Mouse (Mus musculus): ENCODE results near the gene Grhl3. TPM values are rescaled to one million over a fixed set of nuclear protein-coding genes. Genes with fewer than 3 reads are reported as not detected.
A peak's percentile ranks its signal among the peaks of the same experiment; 100 is the strongest.

The Grhl3 gene
- polyA plus RNA-seq, 1 experiment from 2014 or later: 37.0 TPM

DNA sequence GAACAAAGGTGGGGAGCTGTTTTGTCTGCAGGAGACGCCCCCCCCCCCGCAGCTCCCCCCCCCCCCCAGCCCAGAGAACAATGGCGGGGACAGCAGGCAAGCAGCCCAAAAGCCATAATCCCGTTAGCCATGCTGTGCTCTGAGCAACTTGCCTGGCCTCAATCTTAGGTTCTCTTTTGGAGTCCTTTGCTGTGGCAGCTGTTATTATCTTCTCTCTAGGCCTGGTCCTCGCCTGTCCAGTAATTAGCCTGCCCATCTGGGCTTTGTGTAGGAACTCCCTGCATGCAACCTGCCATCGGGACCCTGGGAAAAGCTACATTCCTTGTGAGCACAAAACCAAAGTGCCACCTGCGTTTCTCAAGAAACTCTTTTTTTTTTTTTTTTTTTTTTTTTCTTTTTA, 49.5 kb downstream of the Grhl3 start:
- WGBS: 13% methylated on average over 6 of the region's 7 CpGs

GRCm38 (mm10) chr4:135520421-135520820, 53.0 kb downstream of the Grhl3 start:
- Histone ChIP-seq H3K9ac (no peak overlapping the region), H3K9me3 (no peaks in the 10 kb centered on the region), H3K4me1 (no peaks in the 10 kb centered on the region), H3K27me3 (replicated peaks) (no peaks in the 10 kb centered on the region; the same call in 1 of the 2 replicates), H3K4me3 (replicated peaks) (no peak overlapping the region), H3K4me2 (no peak overlapping the region), H3K27ac (no peak overlapping the region), H3K36me3 (no peaks in the 10 kb centered on the region)
- no peak for ATAC-seq (ENCODE audit: insufficient read depth, low FRiP score, low read depth)
- 63% methylated on average over 9 of the region's 9 CpGs for WGBS

More for the DNA sequence above, 49.5 kb downstream of the Grhl3 start:
- H3K27ac ChIP-seq: 0 out of 2 replicates have a peak overlapping the region, but pooled peaks have one; percentile 4
- ATAC-seq (ENCODE audit: insufficient read depth, low FRiP score, low read depth): no peak
- H3K36me3 ChIP-seq: no peaks in the 10 kb centered on the region
- H3K4me1 ChIP-seq: no peaks in the 10 kb centered on the region
- H3K9me3 ChIP-seq: no peaks in the 10 kb centered on the region
- H3K4me3 ChIP-seq (replicated peaks): no peak overlapping the region
- H3K4me2 ChIP-seq: no peak overlapping the region
- no peaks in the 10 kb centered on the region; the same call in 1 of the 2 replicates for H3K27me3 ChIP-seq (replicated peaks)
- no peak overlapping the region for H3K9ac ChIP-seq

DNA sequence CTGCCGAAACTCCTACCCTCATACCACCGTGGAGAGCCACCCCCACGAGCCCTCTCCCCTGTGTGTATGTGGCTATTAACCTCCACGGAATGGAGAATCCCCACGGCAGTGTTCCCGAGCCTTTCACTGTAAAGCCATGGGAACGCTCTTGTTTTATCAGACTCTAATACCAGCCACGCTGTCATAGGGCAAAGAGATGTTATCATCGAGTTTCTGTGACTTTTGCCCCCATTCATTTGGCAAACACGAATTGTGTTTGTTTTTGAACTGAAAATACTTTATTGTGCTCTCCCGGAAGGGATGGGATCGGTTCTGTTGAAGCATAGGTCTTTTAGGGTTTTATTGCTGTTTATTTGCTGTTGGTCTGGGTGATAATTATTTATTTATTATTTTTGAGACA, 55.3 kb downstream of the Grhl3 start:
- H3K27me3 ChIP-seq (replicated peaks): no peaks in the 10 kb centered on the region
- ATAC-seq (ENCODE audit: insufficient read depth, low FRiP score, low read depth): no peak
- no peak overlapping the region for H3K4me2 ChIP-seq
- H3K36me3 ChIP-seq: no peaks in the 10 kb centered on the region
- H3K9me3 ChIP-seq: no peaks in the 10 kb centered on the region
- no peak overlapping the region for H3K4me3 ChIP-seq (replicated peaks)
- H3K4me1 ChIP-seq: no peaks in the 10 kb centered on the region
- 68% methylated on average over 12 of the region's 12 CpGs for WGBS
- no peak overlapping the region for H3K9ac ChIP-seq
- H3K27ac ChIP-seq: no peak overlapping the region; the same call in 1 of the 2 replicates

DNA sequence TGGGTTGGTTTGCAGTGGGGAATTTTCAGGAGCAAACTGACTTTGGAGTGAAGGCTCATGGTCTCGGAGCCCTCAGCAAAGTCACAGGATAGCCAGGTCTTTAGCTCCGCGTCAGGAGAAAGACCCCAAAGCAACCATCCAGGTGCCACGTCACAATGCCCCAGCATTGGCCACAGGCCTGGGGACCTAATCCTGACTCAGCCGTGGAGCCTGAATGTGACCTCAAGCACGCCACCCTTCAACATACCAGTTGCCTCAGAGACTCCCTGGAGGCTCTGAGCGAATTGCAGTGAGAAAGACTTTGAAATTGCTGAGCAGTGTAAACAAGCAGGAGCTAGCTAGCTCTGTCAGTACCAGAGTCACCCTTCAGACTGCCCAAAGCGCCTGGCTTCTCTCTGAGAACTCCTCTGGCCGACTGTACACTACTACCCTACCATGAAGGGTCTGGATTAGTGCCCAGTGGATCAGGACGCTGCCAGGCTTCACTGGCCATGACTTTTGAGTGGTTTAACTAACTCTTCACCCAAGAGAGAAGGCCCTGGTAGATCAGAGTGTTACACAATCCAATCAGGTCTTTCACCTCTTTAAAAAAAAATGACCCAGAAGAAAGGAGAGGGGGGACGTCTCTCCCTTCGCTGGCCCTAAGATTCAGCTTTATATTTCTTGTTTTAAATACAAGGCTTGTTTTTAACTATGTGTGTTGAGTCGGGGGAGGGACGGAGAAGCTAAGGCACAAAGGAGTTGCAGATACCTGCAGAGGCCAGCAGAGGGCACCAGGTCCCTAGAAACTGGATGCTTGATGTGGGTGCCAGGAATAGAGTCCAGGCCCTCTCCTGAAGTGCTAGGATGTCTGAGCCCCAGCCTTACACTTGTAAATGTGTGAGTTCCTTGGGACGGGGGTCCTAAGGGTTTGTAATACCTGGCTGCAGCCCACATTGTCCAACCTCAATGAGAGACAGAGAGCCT, 56.8 kb downstream of the Grhl3 start:
- Histone ChIP-seq H3K9ac (no peak overlapping the region), H3K4me2 (no peak overlapping the region), H3K4me3 (replicated peaks) (no peak overlapping the region), H3K27me3 (replicated peaks) (no peaks in the 10 kb centered on the region), H3K36me3 (no peaks in the 10 kb centered on the region), H3K27ac (peak overlapping the region; percentile 54), H3K4me1 (no peaks in the 10 kb centered on the region), H3K9me3 (no peaks in the 10 kb centered on the region)
- ATAC-seq (ENCODE audit: insufficient read depth, low FRiP score, low read depth): no peak
- WGBS: 52% methylated on average over 15 of the region's 15 CpGs

DNA sequence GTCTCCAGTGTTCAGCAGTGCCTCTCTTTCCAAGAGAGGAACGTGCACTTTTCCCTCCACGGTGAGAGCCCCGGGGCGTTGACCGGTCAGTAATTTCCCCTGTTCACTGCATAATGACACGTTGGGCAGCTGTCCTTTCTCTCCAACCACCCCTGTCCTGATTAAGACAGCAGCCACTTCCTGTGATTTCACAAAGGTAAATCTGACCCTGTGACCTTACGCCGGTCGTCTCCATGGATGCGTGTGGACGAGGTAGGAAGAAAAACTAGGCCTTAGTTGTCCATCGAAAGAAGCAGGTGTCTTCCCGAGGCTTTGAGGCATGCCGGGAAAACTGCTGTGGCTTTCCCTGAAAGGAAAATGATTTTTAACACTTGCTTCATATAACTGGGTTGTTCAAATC, 58.5 kb downstream of the Grhl3 start:
- Histone ChIP-seq H3K4me2 (no peak overlapping the region), H3K9ac (no peak overlapping the region), H3K4me3 (replicated peaks) (no peak overlapping the region), H3K27me3 (replicated peaks) (no peaks in the 10 kb centered on the region), H3K36me3 (no peaks in the 10 kb centered on the region), H3K4me1 (no peaks in the 10 kb centered on the region), H3K9me3 (no peaks in the 10 kb centered on the region), H3K27ac (no peak overlapping the region)
- WGBS: 69% methylated on average over 14 of the region's 14 CpGs
- no peak for ATAC-seq (ENCODE audit: insufficient read depth, low FRiP score, low read depth)

GRCm38 (mm10) chr4:135513865-135514264, 59.6 kb downstream of the Grhl3 start:
- Histone ChIP-seq H3K27me3 (replicated peaks) (no peaks in the 10 kb centered on the region), H3K27ac (no peak overlapping the region), H3K36me3 (no peaks in the 10 kb centered on the region), H3K4me3 (replicated peaks) (no peak overlapping the region), H3K9ac (no peak overlapping the region), H3K4me1 (peaks cover 7% of the 10 kb centered on the region; the same call in 1 of the 2 replicates), H3K9me3 (no peaks in the 10 kb centered on the region), H3K4me2 (no peak overlapping the region)
- WGBS: 74% methylated on average over 7 of the region's 7 CpGs
- no peak for ATAC-seq (ENCODE audit: insufficient read depth, low FRiP score, low read depth)

GRCm38 (mm10) chr4:135509515-135509914, 63.9 kb downstream of the Grhl3 start:
- Histone ChIP-seq H3K4me3 (replicated peaks) (no peak overlapping the region), H3K27ac (no peak overlapping the region)

GRCm38 (mm10) chr4:135508419-135509039, 64.9 kb downstream of the Grhl3 start:
- H3K4me1 ChIP-seq: peaks cover 13% of the 10 kb centered on the region; the same call in 1 of the 2 replicates
- H3K9me3 ChIP-seq: no peaks in the 10 kb centered on the region
- peak overlapping the region; percentile 43 for H3K4me2 ChIP-seq
- ATAC-seq (ENCODE audit: insufficient read depth, low FRiP score, low read depth): 0 out of 2 replicates have a peak, but pooled peaks have one; percentile 40
- 16% methylated on average over 13 of the region's 13 CpGs for WGBS
- no peak overlapping the region for H3K9ac ChIP-seq
- peak overlapping the region; percentile 21; the same call in 1 of the 2 replicates for H3K27ac ChIP-seq
- no peaks in the 10 kb centered on the region for H3K27me3 ChIP-seq (replicated peaks)
- no peak overlapping the region for H3K4me3 ChIP-seq (replicated peaks)
- no peaks in the 10 kb centered on the region for H3K36me3 ChIP-seq

More at GRCm38 (mm10) chr4:135509515-135509914, 63.9 kb downstream of the Grhl3 start:
- no peak overlapping the region for H3K9ac ChIP-seq
- ATAC-seq (ENCODE audit: insufficient read depth, low FRiP score, low read depth): no peak
- no peaks in the 10 kb centered on the region for H3K9me3 ChIP-seq
- H3K4me2 ChIP-seq: no peak overlapping the region
- H3K4me1 ChIP-seq: peaks cover 13% of the 10 kb centered on the region; the same call in 1 of the 2 replicates
- H3K36me3 ChIP-seq: no peaks in the 10 kb centered on the region
- no peaks in the 10 kb centered on the region for H3K27me3 ChIP-seq (replicated peaks)
- WGBS: 57% methylated on average over 12 of the region's 12 CpGs

DNA sequence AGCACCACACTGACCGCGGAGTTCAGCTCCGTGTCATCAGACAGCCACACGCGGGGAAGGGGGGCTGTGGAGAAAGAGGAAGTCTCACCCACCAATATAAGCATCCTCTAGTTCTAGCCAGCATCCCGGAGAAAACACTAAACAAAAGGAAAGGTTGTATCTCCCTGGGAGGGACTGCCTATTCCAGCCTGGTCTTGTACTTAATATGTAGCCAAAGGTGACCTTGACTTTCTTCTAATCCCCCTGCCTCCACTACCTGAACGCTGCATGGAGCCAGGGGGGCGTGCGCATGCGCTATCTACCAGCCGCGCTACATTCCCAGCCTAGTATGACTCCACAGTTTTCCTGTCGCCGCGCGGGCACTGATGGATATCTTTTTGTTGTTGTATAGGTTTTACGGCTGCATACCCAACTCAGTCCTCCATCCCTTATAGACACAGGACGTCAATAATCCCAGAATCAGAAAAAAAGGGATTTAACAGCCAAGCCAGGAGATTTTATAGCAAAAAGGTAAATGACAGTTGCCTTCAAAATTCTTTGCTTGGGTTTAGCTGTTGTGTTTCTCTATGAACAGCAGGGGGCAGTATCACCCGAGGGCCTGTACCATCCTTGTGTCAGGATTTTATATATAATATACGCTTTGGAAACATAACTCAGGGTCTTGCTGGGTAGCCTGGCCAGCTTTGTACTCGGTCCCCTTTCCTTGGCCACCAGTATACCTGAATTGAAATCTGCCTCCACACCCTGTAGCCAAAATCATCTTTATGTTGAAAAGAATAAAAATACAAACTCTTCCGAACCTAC, 65.7 kb downstream of the Grhl3 start:
- Histone ChIP-seq H3K4me2 (peak overlapping the region; percentile 50), H3K9me3 (no peaks in the 10 kb centered on the region), H3K9ac (peak overlapping the region; percentile 9; the same call in 1 of the 2 replicates), H3K36me3 (no peaks in the 10 kb centered on the region), H3K4me1 (peaks cover 13% of the 10 kb centered on the region; the same call in 1 of the 2 replicates), H3K27ac (no peak overlapping the region), H3K4me3 (replicated peaks) (no peak overlapping the region; the same call in 1 of the 2 replicates), H3K27me3 (replicated peaks) (no peaks in the 10 kb centered on the region)
- WGBS: 11% methylated on average over 22 of the region's 22 CpGs
- peak; percentile 51; the same call in 1 of the 2 replicates for ATAC-seq (ENCODE audit: insufficient read depth, low FRiP score, low read depth)

DNA sequence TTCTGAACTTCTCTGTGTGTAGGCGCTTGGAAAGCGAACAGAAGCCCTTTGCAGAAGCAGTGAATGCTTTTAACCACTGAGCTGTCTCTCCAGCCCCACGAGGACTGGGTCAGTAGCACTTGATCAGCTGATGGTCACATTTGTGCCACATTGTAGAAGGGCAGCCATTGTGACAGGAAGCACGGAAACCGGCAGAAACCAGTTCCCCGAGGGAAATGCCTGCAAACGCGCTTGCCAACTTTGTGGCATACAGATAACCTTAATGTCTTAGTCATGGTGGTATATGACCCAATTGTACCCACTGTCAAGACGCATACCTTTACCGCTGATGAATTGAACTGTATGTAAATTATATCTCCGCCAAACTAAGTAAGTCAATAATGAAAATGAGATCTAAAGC, 67.6 kb downstream of the Grhl3 start:
- Histone ChIP-seq H3K9ac (no peak overlapping the region), H3K4me1 (peaks cover 13% of the 10 kb centered on the region; the same call in 1 of the 2 replicates), H3K4me3 (replicated peaks) (no peak overlapping the region), H3K4me2 (no peak overlapping the region), H3K27me3 (replicated peaks) (no peaks in the 10 kb centered on the region), H3K36me3 (no peaks in the 10 kb centered on the region), H3K27ac (no peak overlapping the region), H3K9me3 (no peaks in the 10 kb centered on the region)
- ATAC-seq (ENCODE audit: insufficient read depth, low FRiP score, low read depth): no peak
- 67% methylated on average over 11 of the region's 11 CpGs for WGBS

DNA sequence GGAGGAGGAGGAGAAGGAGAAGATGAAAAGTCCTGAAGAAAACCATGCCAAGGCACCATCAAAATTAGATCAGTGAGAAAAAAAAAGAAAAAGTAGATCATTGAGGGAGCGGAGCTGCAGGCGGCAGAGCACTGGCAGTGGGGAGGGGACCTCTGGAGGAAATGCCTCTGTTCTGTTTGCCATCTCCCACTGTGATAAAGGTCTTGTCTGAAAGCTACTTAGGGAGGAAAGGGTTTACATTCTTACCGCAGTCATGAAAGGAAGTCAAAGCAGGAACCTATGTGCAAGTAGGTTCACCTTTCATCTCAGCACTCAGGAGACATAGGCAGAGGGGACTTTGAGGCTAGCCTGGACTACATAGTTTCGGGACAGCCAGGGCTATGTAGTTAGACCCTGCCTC, 71.8 kb downstream of the Grhl3 start:
- no peak for ATAC-seq (ENCODE audit: insufficient read depth, low FRiP score, low read depth)
- H3K9ac ChIP-seq: no peak overlapping the region
- 54% methylated on average over 4 of the region's 4 CpGs for WGBS

More for the DNA sequence above, 71.8 kb downstream of the Grhl3 start:
- Histone ChIP-seq H3K4me1 (no peaks in the 10 kb centered on the region), H3K27ac (no peak overlapping the region), H3K4me3 (replicated peaks) (no peak overlapping the region), H3K4me2 (no peak overlapping the region), H3K27me3 (replicated peaks) (no peaks in the 10 kb centered on the region), H3K9me3 (no peaks in the 10 kb centered on the region), H3K36me3 (no peaks in the 10 kb centered on the region)

Data from stomach, embryonic 15.5 days (tissue).